Mouse (Mus musculus) neural tube, embryonic 12.5 days (tissue): ENCODE data around the gene Vasp. TPM values are rescaled to one million over a fixed set of nuclear protein-coding genes. Genes with fewer than 3 reads are reported as not detected.

Experiments
- ATAC-seq: fragments of 200-750 bp; cut with Nextera tagmentation; 2 replicates; pipeline ENCODE4 v1.8.0; 2017; ENCODE audit warnings: low read depth, mild to moderate bottlenecking, moderate TSS enrichment, moderate library complexity; ENCODE audit not compliant: low FRiP score
- H3K27ac ChIP-seq: fragments of 300-500 bp; sonication (generic); 2 replicates; pipeline ENCODE4 v1.5.1; 2016
- H3K27me3 ChIP-seq: fragments of 300-500 bp; sonication (generic); replicated peaks from 2 replicates; pipeline ENCODE4 v1.6.1; 2016; ENCODE audit warnings: mild to moderate bottlenecking
- H3K36me3 ChIP-seq: fragments of 300-500 bp; sonication (generic); 2 replicates; pipeline ENCODE4 v1.6.1; 2016; ENCODE audit warnings: mild to moderate bottlenecking
- H3K4me1 ChIP-seq: fragments of 300-500 bp; sonication (generic); 2 replicates; pipeline ENCODE4 v1.6.1; 2016
- H3K4me2 ChIP-seq: fragments of 300-500 bp; sonication (generic); replicated peaks from 2 replicates; pipeline ENCODE4 v1.6.1; 2016; ENCODE audit warnings: mild to moderate bottlenecking
- H3K4me3 ChIP-seq: fragments of 300-500 bp; sonication (generic); 2 replicates; pipeline ENCODE4 v1.5.1; 2016
- H3K9ac ChIP-seq: fragments of 300-500 bp; sonication (generic); 2 replicates; pipeline ENCODE4 v1.6.1; 2016; ENCODE audit warnings: mild to moderate bottlenecking
- H3K9me3 ChIP-seq: fragments of 300-500 bp; sonication (generic); 2 replicates; pipeline ENCODE4 v1.6.1; 2016; ENCODE audit warnings: mild to moderate bottlenecking
- WGBS: fragments of 180-500 bp; shearing (Covaris S2); methylation state at CpG from one replicate; pipeline ENCODE4 v1.1.7; 2016; 5-methylcytosine and 5-hydroxymethylcytosine counted together
- polyA plus RNA-seq: library from polyadenylated mRNA; unstranded; fragments of >200 nt; fragmentation: Nextera tagmentation; extraction: Ambion mirVana; gene quantifications from 2 replicates; pipeline ENCODE4 v1.2.1, GENCODE M21; 2016

The Vasp gene
- polyA plus RNA-seq, 1 experiment from 2014 or later = 53.4 TPM

- Histone ChIP-seq H3K4me3 (no peak overlapping the region), H3K9ac (no peak overlapping the region), H3K9me3 (no peaks in the 10 kb centered on the region), H3K27ac (no peak overlapping the region), H3K27me3 (peaks cover 12% of the 10 kb centered on the region), H3K36me3 (no peaks in the 10 kb centered on the region), H3K4me1 (peaks cover 6% of the 10 kb centered on the region; the same call in 1 of the 2 replicates), H3K4me2 (no peak overlapping the region)
- no peak for ATAC-seq
- 59% methylated on average over 5 of the region's 5 CpGs for WGBS
These were observed 60.5 kb downstream of the Vasp start for GRCm38 (mm10) chr7:19211041-19211675.

GRCm38 (mm10) chr7:19210010-19210409 lies 61.6 kb downstream of the Vasp start:
- Histone ChIP-seq H3K9ac (no peak overlapping the region), H3K36me3 (peaks cover 5% of the 10 kb centered on the region), H3K4me1 (peaks cover 6% of the 10 kb centered on the region; the same call in 1 of the 2 replicates), H3K4me2 (no peak overlapping the region), H3K4me3 (no peak overlapping the region), H3K27ac (no peak overlapping the region), H3K27me3 (peaks cover 12% of the 10 kb centered on the region), H3K9me3 (no peaks in the 10 kb centered on the region)
- no peak for ATAC-seq
- WGBS = 92% methylated on average over 5 of the region's 5 CpGs

DNA sequence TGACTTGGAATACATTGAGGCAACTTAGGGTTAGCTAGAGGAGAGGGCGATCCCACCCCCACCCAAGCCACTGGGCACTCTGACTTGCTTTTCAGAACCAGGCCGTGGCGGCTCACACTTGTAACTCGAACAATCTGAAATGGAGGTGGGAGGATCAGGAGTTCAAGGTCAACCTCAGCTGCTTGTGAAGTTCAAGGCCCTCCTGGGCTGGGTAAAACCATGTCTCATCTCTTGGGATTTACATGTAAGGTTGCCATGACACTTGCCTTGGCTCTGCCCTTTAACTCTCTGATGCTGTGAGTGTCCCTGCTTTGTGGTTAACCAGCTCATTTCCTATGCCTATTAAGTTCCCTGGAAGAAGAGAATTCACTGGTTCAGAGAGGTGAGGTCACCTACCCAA lies 62.1 kb downstream of the Vasp start:
- no peak for ATAC-seq
- H3K9me3 ChIP-seq = no peaks in the 10 kb centered on the region
- no peak overlapping the region for H3K9ac ChIP-seq
- peaks cover 10% of the 10 kb centered on the region for H3K36me3 ChIP-seq
- no peak overlapping the region for H3K27ac ChIP-seq
- WGBS = 84% methylated on average over 4 of the region's 4 CpGs
- peaks cover 12% of the 10 kb centered on the region for H3K27me3 ChIP-seq
- H3K4me1 ChIP-seq = peaks cover 6% of the 10 kb centered on the region; the same call in 1 of the 2 replicates
- no peak overlapping the region for H3K4me3 ChIP-seq
- no peak overlapping the region for H3K4me2 ChIP-seq

DNA sequence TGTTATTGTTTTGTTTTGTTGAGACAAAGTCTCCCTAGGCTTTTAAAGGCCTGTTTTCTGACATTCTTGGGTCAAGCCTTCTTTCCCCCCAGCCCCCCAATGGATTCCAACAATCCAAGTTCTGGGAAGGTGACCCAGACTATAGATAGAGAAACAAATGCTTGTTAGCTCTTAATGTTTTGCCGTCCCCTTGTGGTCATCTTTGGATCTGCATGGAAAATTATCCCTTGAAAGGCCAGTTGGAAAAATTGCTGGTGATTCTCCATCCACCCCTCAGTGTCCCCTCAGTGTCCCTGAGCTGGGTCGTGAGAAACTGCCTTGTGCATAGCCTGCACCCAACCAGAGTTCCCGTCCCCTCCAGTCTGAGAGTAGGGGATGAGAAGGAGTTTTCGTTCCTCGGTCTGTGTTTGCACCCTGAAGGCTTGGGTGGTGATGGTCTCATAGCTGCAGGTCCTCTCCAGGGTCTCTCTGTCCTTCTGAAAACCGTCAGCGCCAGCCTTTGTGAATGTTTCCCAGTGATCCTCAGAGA lies 62.6 kb downstream of the Vasp start:
- Histone ChIP-seq H3K4me1 (peaks cover 6% of the 10 kb centered on the region; the same call in 1 of the 2 replicates), H3K9me3 (no peaks in the 10 kb centered on the region), H3K27me3 (peaks cover 9% of the 10 kb centered on the region), H3K4me2 (no peak overlapping the region), H3K27ac (no peak overlapping the region), H3K9ac (no peak overlapping the region), H3K4me3 (no peak overlapping the region), H3K36me3 (peaks cover 15% of the 10 kb centered on the region)
- WGBS = 57% methylated on average over 7 of the region's 7 CpGs
- no peak for ATAC-seq

GRCm38 (mm10) chr7:19208201-19208910 lies 63.3 kb downstream of the Vasp start:
- no peak overlapping the region for H3K4me2 ChIP-seq
- no peak overlapping the region for H3K27ac ChIP-seq
- WGBS = 77% methylated on average over 13 of the region's 13 CpGs
- no peak for ATAC-seq
- H3K9ac ChIP-seq = no peak overlapping the region
- H3K9me3 ChIP-seq = no peaks in the 10 kb centered on the region
- H3K36me3 ChIP-seq = peaks cover 18% of the 10 kb centered on the region
- H3K27me3 ChIP-seq = peaks cover 8% of the 10 kb centered on the region
- H3K4me3 ChIP-seq = no peak overlapping the region
- H3K4me1 ChIP-seq = peaks cover 6% of the 10 kb centered on the region; the same call in 1 of the 2 replicates

Other genes starting within 250 kb of the Vasp start
- gene Foxa3, start 248.3 kb downstream of the Vasp start, polyA plus RNA-seq = 0.09 and 0.19 TPM in 2 replicates
- gene Sympk, start 247.4 kb downstream of the Vasp start, polyA plus RNA-seq = 46.9 and 47.3 TPM in 2 replicates
- gene Rsph6a, start 217.1 kb downstream of the Vasp start, polyA plus RNA-seq = not detected in 2 replicates
- gene Dmwd, start 195.6 kb downstream of the Vasp start, polyA plus RNA-seq = 29.6 and 30.7 TPM in 2 replicates
- 13.7 and 18.2 TPM in 2 replicates for gene Dmpk, start 188.0 kb downstream of the Vasp start, polyA plus RNA-seq
- 4.5 and 5.2 TPM in 2 replicates for gene Six5, start 177.2 kb downstream of the Vasp start, polyA plus RNA-seq
- gene Gm4969, start 153.4 kb downstream of the Vasp start, polyA plus RNA-seq = 1.0 and 1.1 TPM in 2 replicates
- gene Fbxo46, start 152.0 kb downstream of the Vasp start, polyA plus RNA-seq = 18.3 and 19.9 TPM in 2 replicates
- gene Qpctl, start 122.5 kb downstream of the Vasp start, polyA plus RNA-seq = 19.5 and 20.9 TPM in 2 replicates
- gene Snrpd2, start 122.1 kb downstream of the Vasp start, polyA plus RNA-seq = 124 and 133 TPM in 2 replicates
- gene Gipr, start 105.7 kb downstream of the Vasp start, polyA plus RNA-seq = 1.1 and 1.8 TPM in 2 replicates
- 5.1 and 6.6 TPM in 2 replicates for gene Eml2, start 95.4 kb downstream of the Vasp start, polyA plus RNA-seq
- gene Gpr4, start 59.3 kb downstream of the Vasp start, polyA plus RNA-seq = 1.9 and 2.3 TPM in 2 replicates
- gene Opa3, start 43.5 kb downstream of the Vasp start, polyA plus RNA-seq = 42.1 and 43.9 TPM in 2 replicates
- gene Ppm1n, start 8.2 kb upstream of the Vasp start, polyA plus RNA-seq = 0.20 TPM in 1 of 2 replicates, not detected in the other
- 91.1 and 99.1 TPM in 2 replicates for gene Rtn2, start 10.8 kb upstream of the Vasp start, polyA plus RNA-seq
- gene Fosb, start 38.2 kb upstream of the Vasp start, polyA plus RNA-seq = 0.08 TPM in 1 of 2 replicates, not detected in the other
- 103 and 104 TPM in 2 replicates for gene Ercc1, start 73.0 kb upstream of the Vasp start, polyA plus RNA-seq
- 18.2 and 19.8 TPM in 2 replicates for gene Cd3eap, start 87.7 kb upstream of the Vasp start, polyA plus RNA-seq
- gene Ppp1r13l, start 87.9 kb upstream of the Vasp start, polyA plus RNA-seq = 3.1 and 3.2 TPM in 2 replicates
- 24.0 and 27.5 TPM in 2 replicates for gene Ercc2, start 110.2 kb upstream of the Vasp start, polyA plus RNA-seq
- gene Klc3, start 132.3 kb upstream of the Vasp start, polyA plus RNA-seq = 3.9 and 6.4 TPM in 2 replicates
- gene Ckm, start 133.0 kb upstream of the Vasp start, polyA plus RNA-seq = 0.20 and 0.35 TPM in 2 replicates
- gene Mark4, start 187.0 kb upstream of the Vasp start, polyA plus RNA-seq = 19.9 and 21.7 TPM in 2 replicates
- 1.2 and 1.6 TPM in 2 replicates for gene Exoc3l2, start 191.5 kb upstream of the Vasp start, polyA plus RNA-seq
- gene Bloc1s3, start 236.6 kb upstream of the Vasp start, polyA plus RNA-seq = 4.6 and 5.7 TPM in 2 replicates
- gene Trappc6a, start 236.6 kb upstream of the Vasp start, polyA plus RNA-seq = 50.6 and 51.0 TPM in 2 replicates
- 0.11 and 0.19 TPM in 2 replicates for gene Nkpd1, start 246.0 kb upstream of the Vasp start, polyA plus RNA-seq